Mouse (Mus musculus) forebrain, embryonic 14.5 days (tissue): ENCODE results near the gene Ccdc62. TPM values are rescaled to one million over a fixed set of nuclear protein-coding genes. Genes with fewer than 3 reads are reported as not detected.

Experiments used
- microRNA-seq: library from miRNA; unstranded; fragments of <30 nt; microRNA quantifications from one replicate; pipeline ENCODE4, GENCODE M21; 2016
- polyA plus RNA-seq: library from polyadenylated mRNA; unstranded; fragments of >200 nt; fragmentation: Nextera tagmentation; extraction: Ambion mirVana; gene quantifications from 2 replicates; pipeline ENCODE4 v1.2.1, GENCODE M21; 2014

Gene Ccdc62
- polyA plus RNA-seq, 1 experiment from 2014 or later: 5.3 TPM

Small RNA genes lying within 50 kb of the gene (microRNA-seq; reads per million reads assigned to microRNA genes)
- gene Mir7032: not detected

Other genes starting within 250 kb of the Ccdc62 start
- 45.9 and 55.6 TPM in 2 replicates for gene Clip1, start 246.1 kb upstream of the Ccdc62 start, polyA plus RNA-seq
- gene Zcchc8, start 209.6 kb upstream of the Ccdc62 start, polyA plus RNA-seq: 70.3 and 79.8 TPM in 2 replicates
- 126 and 143 TPM in 2 replicates for gene Rsrc2, start 181.3 kb upstream of the Ccdc62 start, polyA plus RNA-seq
- gene Kntc1, start 181.0 kb upstream of the Ccdc62 start, polyA plus RNA-seq: 11.4 and 12.9 TPM in 2 replicates
- gene Hcar2, start 65.2 kb upstream of the Ccdc62 start, polyA plus RNA-seq: not detected in 2 replicates
- gene Hcar1, start 50.7 kb upstream of the Ccdc62 start, polyA plus RNA-seq: 0.17 and 0.27 TPM in 2 replicates
- 95.3 and 127 TPM in 2 replicates for gene Denr, start 23.5 kb upstream of the Ccdc62 start, polyA plus RNA-seq
- gene Gm43518, start 3.3 kb upstream of the Ccdc62 start, polyA plus RNA-seq: 0.70 and 0.88 TPM in 2 replicates
- 12.4 and 27.1 TPM in 2 replicates for gene Hip1r, start 42.9 kb downstream of the Ccdc62 start, polyA plus RNA-seq
- 70.5 and 86.6 TPM in 2 replicates for gene Vps37b, start 101.6 kb downstream of the Ccdc62 start, polyA plus RNA-seq
- 6.8 and 7.9 TPM in 2 replicates for gene Abcb9, start 165.1 kb downstream of the Ccdc62 start, polyA plus RNA-seq
- 19.8 and 21.0 TPM in 2 replicates for gene Ogfod2, start 181.6 kb downstream of the Ccdc62 start, polyA plus RNA-seq
- gene Arl6ip4, start 185.4 kb downstream of the Ccdc62 start, polyA plus RNA-seq: 52.1 and 56.5 TPM in 2 replicates